Mouse (Mus musculus): ENCODE results near the gene Tm9sf2.
"Not testable (repeated sequence)": the region's sequence is repeated elsewhere in the genome, so short reads cannot be mapped to it uniquely, and the experiment has no call there.

DNA sequence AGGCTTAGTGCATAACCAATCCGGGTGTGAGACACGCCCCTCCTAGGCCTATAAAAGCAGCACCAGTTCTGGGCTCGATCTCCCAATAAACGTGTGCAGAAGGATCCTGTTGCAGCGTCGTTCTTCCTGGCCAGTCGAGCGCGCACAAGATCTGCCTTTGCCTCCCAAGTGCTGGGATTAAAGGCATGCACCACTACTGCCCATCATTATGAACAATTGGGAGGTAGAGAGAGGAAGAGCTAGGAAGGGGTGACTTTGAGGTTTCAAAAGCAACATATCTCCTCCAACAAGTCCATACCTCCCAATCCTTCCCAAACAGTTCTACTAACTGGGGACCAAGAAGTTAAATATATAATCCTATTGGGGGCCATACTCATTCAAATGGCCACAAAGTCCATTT lies 4.9 kb upstream of the Tm9sf2 start:
- TF ChIP-seq CTCF (IDR thresholded peaks at IDR 0.05; ENCODE audit: control insufficient read depth, insufficient read depth, low read length); POLR2A (IDR thresholded peaks at IDR 0.05; ENCODE audit: borderline replicate concordance, control insufficient read depth, low read depth, low read length): not testable (repeated sequence)

Data from bone marrow, adult 2 months (tissue).